ENCODE assay signal across 12 mouse cellular contexts in the genomic region with DNA sequence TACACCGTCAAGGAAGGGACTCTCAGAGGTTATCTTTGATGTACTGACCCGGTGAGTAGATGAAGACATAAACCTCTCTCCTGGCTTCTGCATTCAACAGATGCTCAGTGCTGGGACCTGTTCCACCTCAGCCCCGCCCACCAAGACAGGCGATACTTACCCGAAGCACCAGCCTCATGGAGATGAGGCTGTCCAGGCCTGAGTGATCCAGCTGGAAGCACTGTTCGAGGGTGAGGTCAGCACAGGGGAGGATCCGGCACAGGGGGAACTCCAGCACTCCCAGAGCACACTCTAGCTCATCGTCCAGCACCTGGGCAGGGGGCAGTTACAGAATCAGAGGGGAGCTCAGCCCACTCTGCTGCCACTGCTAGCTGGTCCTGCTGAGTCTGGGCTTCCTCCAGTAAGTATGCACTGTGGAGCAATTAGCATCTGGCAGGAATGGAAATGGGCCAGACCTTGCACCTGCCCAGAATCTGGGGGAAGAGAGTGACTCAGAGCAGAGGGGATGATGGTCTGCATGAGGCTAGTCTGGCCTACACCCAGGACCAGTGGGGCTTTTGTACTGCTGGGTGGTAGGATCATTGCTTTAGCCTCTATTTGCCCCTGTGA. TPM values are rescaled to one million over a fixed set of nuclear protein-coding genes. Genes with fewer than 3 reads are reported as not detected.
A peak's percentile ranks its signal among the peaks of the same experiment; 100 is the strongest.
DNase-seq lines count a peak whose midpoint lies in the region; ATAC-seq and TF ChIP-seq lines count a peak whose summit lies in the region.
"Had no signal": no experiment of that assay in that cellular context is flagged by ENCODE, and none has a peak within 500 bp of the region (broad histone marks: within the 10 kb centered on the region; RNA-seq: fewer than 3 reads in every experiment).

No protein-coding gene starts in this region.

- H3K36me3 ChIP-seq in hindbrain, embryonic 16.5 days (ENCODE audit: control insufficient read depth, insufficient read depth, low read length), result no peaks in the 10 kb centered on the region
- H3K36me3 ChIP-seq in hindbrain, embryonic 14.5 days (replicated peaks; ENCODE audit: control insufficient read depth, insufficient read depth), result no peaks in the 10 kb centered on the region
- H3K36me3 ChIP-seq in midbrain, postnatal 0 days (ENCODE audit: insufficient read depth, low read length), result no peaks in the 10 kb centered on the region
- H3K36me3 ChIP-seq in midbrain, embryonic 11.5 days (ENCODE audit: control insufficient read depth, insufficient read depth, low read length), result no peaks in the 10 kb centered on the region
- H3K36me3 ChIP-seq in stomach, embryonic 15.5 days, result no peaks in the 10 kb centered on the region
- H3K36me3 ChIP-seq: embryonic facial prominence, embryonic 12.5 days had no signal

- TF ChIP-seq CTCF in midbrain, postnatal 0 days (IDR thresholded peaks at IDR 0.05), result no peak
- no peak for TF ChIP-seq CTCF in brain, embryonic 14.5 days (IDR thresholded peaks at IDR 0.05; ENCODE audit: borderline replicate concordance, extremely low read depth, insufficient read depth, insufficient read length)

- H3K4me1 ChIP-seq in hindbrain, embryonic 16.5 days (ENCODE audit: control insufficient read depth, insufficient read depth, low read depth, low read length), result 0 out of 2 replicates have a peak, but pooled peaks cover 3% of the 10 kb centered on the region
- no peaks in the 10 kb centered on the region for H3K4me1 ChIP-seq in hindbrain, embryonic 14.5 days (replicated peaks; ENCODE audit: control insufficient read depth, insufficient read depth, low read length)
- no peaks in the 10 kb centered on the region for H3K4me1 ChIP-seq in midbrain, postnatal 0 days (ENCODE audit: insufficient read depth, low read length)
- H3K4me1 ChIP-seq in midbrain, embryonic 11.5 days (ENCODE audit: control insufficient read depth, insufficient read depth, low read length), result no peaks in the 10 kb centered on the region
- no peaks in the 10 kb centered on the region for H3K4me1 ChIP-seq in stomach, embryonic 15.5 days
- H3K4me1 ChIP-seq: embryonic facial prominence, embryonic 12.5 days had no signal

- no peak for TF ChIP-seq POLR2A in brain, embryonic 14.5 days (IDR thresholded peaks at IDR 0.05; ENCODE audit: borderline replicate concordance, extremely low read depth, insufficient read depth, insufficient read length, poor library complexity, severe bottlenecking)

- no peak overlapping the region for H3K9ac ChIP-seq in hindbrain, embryonic 16.5 days (ENCODE audit: low read depth, low read length)
- no peak overlapping the region for H3K9ac ChIP-seq in hindbrain, embryonic 14.5 days
- H3K9ac ChIP-seq in midbrain, postnatal 0 days (replicated peaks; ENCODE audit: low read length, poor library complexity, severe bottlenecking), result no peak overlapping the region
- H3K9ac ChIP-seq in midbrain, embryonic 11.5 days (ENCODE audit: low read length), result no peak overlapping the region
- H3K9ac ChIP-seq in stomach, embryonic 15.5 days, result no peak overlapping the region
- H3K9ac ChIP-seq: embryonic facial prominence, embryonic 12.5 days had no signal

- 0 out of 2 replicates have a peak overlapping the region, but pooled peaks have one; percentile 5 for H3K27ac ChIP-seq in hindbrain, embryonic 16.5 days (ENCODE audit: low read depth, low read length)
- H3K27ac ChIP-seq in hindbrain, embryonic 14.5 days, result no peak overlapping the region
- no peak overlapping the region for H3K27ac ChIP-seq in midbrain, postnatal 0 days (ENCODE audit: low read depth, low read length)
- no peak overlapping the region for H3K27ac ChIP-seq in midbrain, embryonic 11.5 days (ENCODE audit: low read depth, low read length)
- no peak overlapping the region for H3K27ac ChIP-seq in stomach, embryonic 15.5 days
- H3K27ac ChIP-seq: embryonic facial prominence, embryonic 12.5 days; heart, adult 2 months; macrophage had no signal

- H3K4me3 ChIP-seq in hindbrain, embryonic 16.5 days (ENCODE audit: low read length), result no peak overlapping the region
- H3K4me3 ChIP-seq in hindbrain, embryonic 14.5 days (replicated peaks; ENCODE audit: low read length), result no peak overlapping the region
- no peak overlapping the region for H3K4me3 ChIP-seq in midbrain, postnatal 0 days (ENCODE audit: low read depth, low read length)
- no peak overlapping the region for H3K4me3 ChIP-seq in midbrain, embryonic 11.5 days (ENCODE audit: low read depth, low read length)
- H3K4me3 ChIP-seq in stomach, embryonic 15.5 days (replicated peaks), result no peak overlapping the region
- H3K4me3 ChIP-seq: embryonic facial prominence, embryonic 12.5 days; heart, adult 2 months had no signal

- 50% methylated on average over 8 of the region's 8 CpGs for WGBS in hindbrain, embryonic 16.5 days
- WGBS in hindbrain, embryonic 14.5 days, result 66% methylated on average over 8 of the region's 8 CpGs
- 62% methylated on average over 8 of the region's 8 CpGs for WGBS in midbrain, postnatal 0 days
- WGBS in midbrain, embryonic 11.5 days, result 61% methylated on average over 8 of the region's 8 CpGs
- 49% methylated on average over 8 of the region's 8 CpGs for WGBS in stomach, embryonic 15.5 days

- H3K27me3 ChIP-seq in hindbrain, embryonic 16.5 days (replicated peaks; ENCODE audit: control insufficient read depth, insufficient read depth, low read length), result no peaks in the 10 kb centered on the region
- no peaks in the 10 kb centered on the region for H3K27me3 ChIP-seq in hindbrain, embryonic 14.5 days (ENCODE audit: control insufficient read depth, insufficient read depth, low read length)
- no peaks in the 10 kb centered on the region for H3K27me3 ChIP-seq in midbrain, postnatal 0 days (ENCODE audit: insufficient read depth, low read length)
- no peaks in the 10 kb centered on the region for H3K27me3 ChIP-seq in midbrain, embryonic 11.5 days (ENCODE audit: control insufficient read depth, insufficient read depth, low read length)
- H3K27me3 ChIP-seq in stomach, embryonic 15.5 days (replicated peaks), result no peaks in the 10 kb centered on the region
- H3K27me3 ChIP-seq: embryonic facial prominence, embryonic 12.5 days had no signal

- H3K4me2 ChIP-seq in hindbrain, embryonic 16.5 days (ENCODE audit: low read length), result no peak overlapping the region
- no peak overlapping the region for H3K4me2 ChIP-seq in hindbrain, embryonic 14.5 days (replicated peaks)
- H3K4me2 ChIP-seq in midbrain, postnatal 0 days (ENCODE audit: low read depth, low read length, poor library complexity, severe bottlenecking), result no peak overlapping the region
- no peak overlapping the region for H3K4me2 ChIP-seq in midbrain, embryonic 11.5 days
- no peak overlapping the region for H3K4me2 ChIP-seq in stomach, embryonic 15.5 days
- H3K4me2 ChIP-seq: embryonic facial prominence, embryonic 12.5 days had no signal

- ATAC-seq in hindbrain, embryonic 16.5 days, result peak; percentile 66
- no peak for ATAC-seq in hindbrain, embryonic 14.5 days (ENCODE audit: low FRiP score)
- ATAC-seq in midbrain, postnatal 0 days (ENCODE audit: low FRiP score), result peak; percentile 11; the same call in 1 of the 2 replicates
- no peak for ATAC-seq in midbrain, embryonic 11.5 days (ENCODE audit: low FRiP score)
- ATAC-seq in stomach, embryonic 15.5 days (ENCODE audit: insufficient read depth, low FRiP score, low read depth), result peak; percentile 19; the same call in 1 of the 2 replicates

- no peak for DNase-seq in hindbrain, embryonic 14.5 days (ENCODE audit: low spot score)
- peak; percentile 43 for DNase-seq in midbrain, postnatal 0 days (ENCODE audit: low spot score)
- DNase-seq in midbrain, embryonic 11.5 days (ENCODE audit: low spot score, missing footprints), result no peak
- DNase-seq in brain, embryonic 14.5 days (ENCODE audit: low read depth), result peak; percentile 37
- no peak for DNase-seq in spleen, postnatal 14 days (ENCODE audit: low spot score in 2 of 2)
- DNase-seq: heart, adult 2 months; heart, postnatal 10 days; kidney, adult 18-20 months had no signal

- H3K9me3 ChIP-seq in hindbrain, embryonic 16.5 days (ENCODE audit: control insufficient read depth, low read length), result no peaks in the 10 kb centered on the region
- H3K9me3 ChIP-seq in hindbrain, embryonic 14.5 days (ENCODE audit: control insufficient read depth, low read length), result no peaks in the 10 kb centered on the region
- H3K9me3 ChIP-seq in midbrain, postnatal 0 days (ENCODE audit: low read length), result no peaks in the 10 kb centered on the region
- H3K9me3 ChIP-seq in midbrain, embryonic 11.5 days (ENCODE audit: control insufficient read depth, low read length), result no peaks in the 10 kb centered on the region
- H3K9me3 ChIP-seq in stomach, embryonic 15.5 days, result no peaks in the 10 kb centered on the region
- H3K9me3 ChIP-seq: embryonic facial prominence, embryonic 12.5 days had no signal

RNA-seq across cellular contexts. Expression of a gene that starts 38.9 kb away (rescaled TPM):
- 0.76 and 0.93 TPM in 2 replicates for polyA plus RNA-seq in hindbrain, embryonic 16.5 days (2015; fragmentation: Nextera tagmentation; extraction: Ambion mirVana)
- 0.76 and 1.1 TPM in 2 replicates for polyA plus RNA-seq in hindbrain, embryonic 14.5 days (2014; fragmentation: Nextera tagmentation; extraction: Ambion mirVana)
- 0.82 and 1.1 TPM in 2 replicates for total RNA-seq in midbrain, postnatal 0 days (2014; rRNA removed)
- 1.4 and 1.8 TPM in 2 replicates for polyA plus RNA-seq in midbrain, postnatal 0 days (2015; fragmentation: Nextera tagmentation; extraction: Ambion mirVana)
- 0.12 and 0.34 TPM in 2 replicates for polyA plus RNA-seq in midbrain, embryonic 11.5 days (2014; fragmentation: Nextera tagmentation; extraction: Ambion mirVana)
- polyA plus RNA-seq in brain, embryonic 14.5 days (2012; rRNA removed), result 0.56 and 0.63 TPM in 2 replicates
- polyA plus RNA-seq in stomach, embryonic 15.5 days (2015; fragmentation: Nextera tagmentation; extraction: Ambion mirVana), result 0.45 and 0.50 TPM in 2 replicates
- polyA plus RNA-seq: macrophage had no signal

Comparison
In these comparisons a context has a peak if more than half of its experiments do, and no peak if none do; other contexts are left out.
1. ATAC-seq: peak in hindbrain, embryonic 16.5 days (single experiment), midbrain, postnatal 0 days (single experiment) and stomach, embryonic 15.5 days (single experiment); none in hindbrain, embryonic 14.5 days (single experiment) and midbrain, embryonic 11.5 days (single experiment).
2. DNase-seq: peak in midbrain, postnatal 0 days (single experiment) and brain, embryonic 14.5 days (single experiment); none in hindbrain, embryonic 14.5 days (single experiment), midbrain, embryonic 11.5 days (single experiment) and spleen, postnatal 14 days (0 of 2).